Mouse (Mus musculus) neural tube, embryonic 15.5 days (tissue): ENCODE measurements around the gene Cbfa2t2. TPM values are rescaled to one million over a fixed set of nuclear protein-coding genes. Genes with fewer than 3 reads are reported as not detected.

Source experiments
- ATAC-seq: fragments of 200-750 bp; cut with Nextera tagmentation; 2 replicates; pipeline ENCODE4 v1.8.0; 2017; ENCODE audit warnings: mild to moderate bottlenecking, moderate TSS enrichment, moderate library complexity; ENCODE audit not compliant: low FRiP score
- H3K27ac ChIP-seq: fragments of 300-500 bp; sonication (generic); replicated peaks from 2 replicates; pipeline ENCODE4 v1.5.1; 2015; ENCODE audit warnings: mild to moderate bottlenecking, inconsistent platforms
- H3K27me3 ChIP-seq: fragments of 300-500 bp; sonication (generic); replicated peaks from 2 replicates; pipeline ENCODE4 v1.6.1; 2015; ENCODE audit warnings: inconsistent platforms
- H3K36me3 ChIP-seq: fragments of 300-500 bp; sonication (generic); 2 replicates; pipeline ENCODE4 v1.6.1; 2015; ENCODE audit warnings: inconsistent platforms
- H3K4me1 ChIP-seq: fragments of 300-500 bp; sonication (generic); 2 replicates; pipeline ENCODE4 v1.6.1; 2015; ENCODE audit warnings: inconsistent platforms
- H3K4me2 ChIP-seq: fragments of 300-500 bp; sonication (generic); 2 replicates; pipeline ENCODE4 v1.6.1; 2015; ENCODE audit warnings: inconsistent platforms, mild to moderate bottlenecking, moderate library complexity
- H3K4me3 ChIP-seq: fragments of 300-500 bp; sonication (generic); replicated peaks from 2 replicates; pipeline ENCODE4 v1.5.1; 2015; ENCODE audit warnings: mild to moderate bottlenecking, inconsistent platforms
- H3K9ac ChIP-seq: fragments of 300-500 bp; sonication (generic); replicated peaks from 2 replicates; pipeline ENCODE4 v1.6.1; 2015; ENCODE audit warnings: mild to moderate bottlenecking, inconsistent platforms
- H3K9me3 ChIP-seq: fragments of 300-500 bp; sonication (generic); replicated peaks from 2 replicates; pipeline ENCODE4 v1.6.1; 2016; ENCODE audit warnings: inconsistent platforms
- WGBS: fragments of 180-500 bp; shearing (Covaris S2); methylation state at CpG from one replicate; pipeline ENCODE4 v1.1.7; 2015; ENCODE audit warnings: mixed read lengths; 5-methylcytosine and 5-hydroxymethylcytosine counted together
- polyA plus RNA-seq: library from polyadenylated mRNA; unstranded; fragments of >200 nt; fragmentation: Nextera tagmentation; extraction: Ambion mirVana; gene quantifications from 2 replicates; pipeline ENCODE4 v1.2.1, GENCODE M21; 2015

Gene Cbfa2t2
- polyA plus RNA-seq, 1 experiment from 2014 or later: 36.1 TPM

- H3K27ac ChIP-seq: peak within 1 kb of the TSS; percentile 63
- peak within 1 kb of the TSS; percentile 70 for H3K4me2 ChIP-seq
- H3K9ac ChIP-seq: peak within 1 kb of the TSS; percentile 52
- H3K9me3 ChIP-seq: no peaks in the 10 kb centered on the region
- 1% methylated on average over 82 of the region's 84 CpGs for WGBS
- H3K4me1 ChIP-seq: peaks cover 40% of the 10 kb centered on the region
- H3K4me3 ChIP-seq: peak within 1 kb of the TSS; percentile 63
- no peaks in the 10 kb centered on the region for H3K36me3 ChIP-seq
- H3K27me3 ChIP-seq: peaks cover 3% of the 10 kb centered on the region; the same call in 1 of the 2 replicates
- peak; percentile 83 for ATAC-seq
These were observed 28.4 kb upstream of the Cbfa2t2 start, which contains the start of gene Snta1 for GRCm38 (mm10) chr2:154407643-154408445. Gene Snta1, minus strand, starts transcription at chr2:154408099.

DNA sequence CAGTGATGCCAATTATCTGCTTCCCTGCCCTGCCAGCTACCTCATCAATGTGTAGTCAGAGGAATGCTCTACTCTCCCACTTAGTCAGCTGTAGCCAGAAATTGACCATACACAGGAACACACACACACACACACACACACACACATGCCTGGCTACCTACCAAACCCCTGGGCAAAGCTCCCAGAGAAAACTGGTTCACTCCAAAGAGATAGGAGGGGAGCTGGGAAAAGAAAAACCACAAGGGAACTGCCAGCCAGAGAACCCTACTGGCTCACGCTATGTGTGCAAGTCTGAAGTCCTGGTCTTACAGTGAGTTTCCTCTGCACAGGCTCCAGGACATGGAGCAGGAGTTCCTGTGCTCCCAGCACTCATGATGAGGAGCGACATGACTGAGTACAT is 25.9 kb upstream of the Cbfa2t2 start:
- no peaks in the 10 kb centered on the region for H3K9me3 ChIP-seq

GRCm38 (mm10) chr2:154412018-154412666 is 24.1 kb upstream of the Cbfa2t2 start:
- 70% methylated on average over 7 of the region's 7 CpGs for WGBS
- Histone ChIP-seq H3K4me1 (peaks cover 10% of the 10 kb centered on the region), H3K4me2 (no peak overlapping the region), H3K4me3 (no peak overlapping the region), H3K9me3 (no peaks in the 10 kb centered on the region), H3K36me3 (no peaks in the 10 kb centered on the region), H3K27me3 (peaks cover 3% of the 10 kb centered on the region; the same call in 1 of the 2 replicates), H3K27ac (no peak overlapping the region), H3K9ac (no peak overlapping the region)
- no peak for ATAC-seq

More for the DNA sequence above, 25.9 kb upstream of the Cbfa2t2 start:
- H3K27ac ChIP-seq: no peak overlapping the region
- H3K4me2 ChIP-seq: no peak overlapping the region
- H3K27me3 ChIP-seq: peaks cover 3% of the 10 kb centered on the region; the same call in 1 of the 2 replicates
- WGBS: 54% methylated on average over 2 of the region's 2 CpGs
- H3K4me1 ChIP-seq: peaks cover 27% of the 10 kb centered on the region
- ATAC-seq: no peak
- no peaks in the 10 kb centered on the region for H3K36me3 ChIP-seq
- H3K4me3 ChIP-seq: no peak overlapping the region
- H3K9ac ChIP-seq: no peak overlapping the region

- H3K4me3 ChIP-seq: no peak overlapping the region
- H3K9me3 ChIP-seq: no peaks in the 10 kb centered on the region
- peaks cover 9% of the 10 kb centered on the region; the same call in 1 of the 2 replicates for H3K4me1 ChIP-seq
- no peak for ATAC-seq
- H3K27ac ChIP-seq: no peak overlapping the region
- H3K27me3 ChIP-seq: no peaks in the 10 kb centered on the region
- no peaks in the 10 kb centered on the region for H3K36me3 ChIP-seq
- H3K4me2 ChIP-seq: no peak overlapping the region
- no peak overlapping the region for H3K9ac ChIP-seq
- WGBS: 9% methylated on average over 3 of the region's 3 CpGs
These were observed 19.2 kb upstream of the Cbfa2t2 start for GRCm38 (mm10) chr2:154417107-154417506.

DNA sequence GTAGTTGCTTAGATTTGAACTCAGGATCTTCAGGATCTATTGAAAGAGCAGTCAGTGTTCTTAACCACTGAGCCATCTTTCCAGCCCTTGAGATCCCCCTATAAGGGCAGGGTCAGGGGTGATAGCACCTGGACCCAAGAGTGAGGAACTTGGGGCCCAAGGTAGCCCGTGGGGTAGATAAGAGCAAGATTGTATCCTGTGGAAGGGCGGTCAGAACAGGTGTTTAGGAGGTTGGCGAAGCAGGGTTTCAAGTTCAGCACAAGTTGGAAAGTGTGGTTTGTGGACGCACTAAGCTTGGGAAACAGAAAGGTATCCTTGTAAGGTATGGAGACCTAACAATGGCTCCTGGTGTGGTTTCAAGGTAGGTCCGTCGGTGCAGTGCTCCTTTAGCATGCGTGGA is 18.3 kb upstream of the Cbfa2t2 start:
- Histone ChIP-seq H3K27ac (no peak overlapping the region), H3K4me2 (no peak overlapping the region), H3K9ac (no peak overlapping the region), H3K4me3 (no peak overlapping the region), H3K4me1 (peaks cover 9% of the 10 kb centered on the region; the same call in 1 of the 2 replicates), H3K36me3 (no peaks in the 10 kb centered on the region), H3K27me3 (no peaks in the 10 kb centered on the region), H3K9me3 (no peaks in the 10 kb centered on the region)
- no peak for ATAC-seq
- 94% methylated on average over 7 of the region's 7 CpGs for WGBS

DNA sequence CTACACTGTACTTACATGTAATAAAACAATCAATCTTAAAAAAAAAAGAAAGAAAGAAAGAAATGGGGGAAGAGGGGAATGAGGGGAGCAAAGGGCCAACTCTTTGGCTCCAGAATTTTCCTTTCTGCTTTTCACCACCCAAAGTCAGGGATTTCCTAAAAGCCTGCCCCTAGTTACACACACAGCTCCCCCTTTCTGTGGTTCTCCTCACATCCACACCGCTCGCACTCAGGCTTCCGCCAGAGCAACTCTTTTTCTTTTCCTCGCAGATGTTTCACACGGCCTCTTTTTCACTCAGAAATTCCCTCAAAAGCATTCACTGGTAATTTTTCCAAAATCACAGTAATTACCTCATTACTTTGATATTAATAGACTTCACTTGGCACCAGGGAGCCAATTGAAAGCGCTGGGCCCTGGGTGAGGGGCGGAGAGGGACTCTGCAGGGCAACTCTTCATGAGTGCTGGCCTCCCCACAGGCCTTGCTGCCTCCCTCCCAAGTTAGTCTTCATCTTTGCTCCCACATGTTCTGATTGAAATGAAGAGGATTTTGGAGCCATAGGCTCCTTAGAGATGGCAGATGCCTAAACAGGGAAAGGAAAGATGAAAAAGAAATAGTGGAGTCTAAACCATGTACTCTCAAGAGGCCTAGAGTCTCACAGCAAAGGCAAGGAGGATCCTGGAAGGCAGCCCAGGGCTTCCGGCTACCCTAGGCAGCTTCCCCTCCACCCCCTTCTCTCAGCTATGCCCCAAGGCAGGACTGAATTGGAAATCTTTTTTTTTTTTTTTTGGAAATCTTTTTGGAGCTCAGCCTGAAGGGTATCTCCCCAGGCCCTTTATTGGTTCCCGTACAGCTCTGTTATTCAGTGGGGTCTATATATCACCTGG is 16.4 kb upstream of the Cbfa2t2 start:
- no peak overlapping the region for H3K9ac ChIP-seq
- H3K9me3 ChIP-seq: no peaks in the 10 kb centered on the region
- H3K27ac ChIP-seq: 0 out of 2 replicates have a peak overlapping the region, but pooled peaks have one; percentile 39
- no peak overlapping the region for H3K4me2 ChIP-seq
- 65% methylated on average over 9 of the region's 9 CpGs for WGBS
- no peak overlapping the region for H3K4me3 ChIP-seq
- H3K36me3 ChIP-seq: no peaks in the 10 kb centered on the region
- no peaks in the 10 kb centered on the region for H3K27me3 ChIP-seq
- ATAC-seq: no peak
- H3K4me1 ChIP-seq: peaks cover 9% of the 10 kb centered on the region; the same call in 1 of the 2 replicates

- H3K4me1 ChIP-seq: peaks cover 12% of the 10 kb centered on the region
- 22% methylated on average over 7 of the region's 7 CpGs for WGBS
These were observed 15.1 kb upstream of the Cbfa2t2 start for GRCm38 (mm10) chr2:154420942-154421731.

DNA sequence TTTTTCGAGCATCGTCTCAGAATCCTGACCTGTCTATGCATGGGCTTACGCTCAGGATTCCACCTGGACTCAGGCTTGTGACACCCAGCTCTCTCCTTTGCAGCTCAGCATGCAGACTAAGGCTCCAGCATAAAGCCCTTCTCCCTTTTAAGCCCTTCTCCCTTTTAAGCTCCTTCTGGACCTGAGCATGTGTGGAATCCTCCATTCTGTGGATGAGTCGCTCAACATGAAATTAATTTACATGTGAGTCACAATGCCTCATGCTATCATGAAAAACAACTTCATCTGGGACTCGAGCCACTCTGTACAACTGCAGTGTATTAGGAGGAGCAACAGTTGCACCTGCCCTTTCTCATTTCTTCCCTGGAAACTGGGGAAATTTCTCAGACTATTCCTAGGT is 14.1 kb upstream of the Cbfa2t2 start:
- H3K4me1 ChIP-seq: peaks cover 19% of the 10 kb centered on the region
- H3K9ac ChIP-seq: no peak overlapping the region
- 70% methylated on average over 5 of the region's 5 CpGs for WGBS
- no peaks in the 10 kb centered on the region for H3K27me3 ChIP-seq
- no peak overlapping the region for H3K4me2 ChIP-seq
- no peaks in the 10 kb centered on the region for H3K36me3 ChIP-seq
- no peak overlapping the region for H3K27ac ChIP-seq
- no peaks in the 10 kb centered on the region for H3K9me3 ChIP-seq
- no peak for ATAC-seq
- H3K4me3 ChIP-seq: no peak overlapping the region

More at GRCm38 (mm10) chr2:154420942-154421731, 15.1 kb upstream of the Cbfa2t2 start:
- Histone ChIP-seq H3K27ac (no peak overlapping the region), H3K27me3 (no peaks in the 10 kb centered on the region), H3K4me2 (no peak overlapping the region), H3K9ac (no peak overlapping the region), H3K9me3 (no peaks in the 10 kb centered on the region), H3K36me3 (no peaks in the 10 kb centered on the region), H3K4me3 (no peak overlapping the region)
- ATAC-seq: peak; percentile 73

DNA sequence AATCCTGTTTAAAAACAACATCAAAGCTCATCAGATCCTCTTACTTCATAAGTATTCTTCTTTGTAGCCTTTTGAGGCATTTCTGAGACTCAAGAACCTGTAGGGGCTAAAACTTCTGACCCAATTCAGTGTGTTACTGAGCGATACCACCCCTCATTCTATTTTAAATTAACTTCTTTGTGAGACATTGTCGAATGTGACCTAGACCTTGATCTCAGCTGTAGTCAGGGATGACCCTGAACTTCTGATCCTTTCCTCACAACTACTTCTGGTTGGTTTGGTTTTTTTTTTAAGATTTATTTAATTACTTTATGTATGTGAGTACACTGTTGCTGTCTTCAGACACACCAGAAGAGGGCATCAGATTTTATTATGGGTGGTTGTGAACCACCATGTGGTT is 12.7 kb upstream of the Cbfa2t2 start:
- no peaks in the 10 kb centered on the region for H3K9me3 ChIP-seq
- 92% methylated on average over 2 of the region's 2 CpGs for WGBS
- H3K4me2 ChIP-seq: no peak overlapping the region
- H3K27me3 ChIP-seq: no peaks in the 10 kb centered on the region
- no peak overlapping the region for H3K27ac ChIP-seq
- ATAC-seq: no peak
- H3K4me1 ChIP-seq: peaks cover 28% of the 10 kb centered on the region
- H3K4me3 ChIP-seq: no peak overlapping the region
- no peak overlapping the region for H3K9ac ChIP-seq
- H3K36me3 ChIP-seq: no peaks in the 10 kb centered on the region

DNA sequence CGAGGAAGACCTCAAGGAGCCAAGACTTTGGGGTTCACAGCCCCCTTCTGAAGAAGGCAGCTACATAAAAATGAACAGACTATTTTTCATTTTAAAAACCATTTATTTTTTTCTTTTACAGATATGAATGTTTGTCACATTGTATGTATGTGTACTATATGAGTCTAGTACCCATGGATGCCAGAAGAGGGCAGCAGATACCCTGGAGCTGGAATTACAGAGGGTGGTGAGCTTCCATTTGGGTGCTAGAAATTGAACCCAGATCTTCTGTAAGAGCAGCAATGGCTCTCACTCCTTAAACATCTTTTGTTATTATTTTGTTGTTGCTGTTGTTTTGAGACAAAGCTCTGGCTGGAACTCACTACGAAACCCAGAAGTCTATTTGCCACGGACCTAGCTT is 10.8 kb upstream of the Cbfa2t2 start:
- no peak for ATAC-seq
- Histone ChIP-seq H3K9me3 (no peaks in the 10 kb centered on the region), H3K4me1 (peaks cover 28% of the 10 kb centered on the region), H3K4me3 (no peak overlapping the region), H3K9ac (no peak overlapping the region), H3K27me3 (no peaks in the 10 kb centered on the region), H3K4me2 (no peak overlapping the region), H3K36me3 (no peaks in the 10 kb centered on the region), H3K27ac (no peak overlapping the region)
- WGBS: 88% methylated on average over 3 of the region's 3 CpGs
